Mouse (Mus musculus): ENCODE measurements at regions not wholly inside any gene's neighbourhood (a gene's known extent, or its start where the extent isn't known, plus 50 kb on each side); places are given as distances from the start of the nearest gene placed in this dataset. TPM values are rescaled to one million over a fixed set of nuclear protein-coding genes. Genes with fewer than 3 reads are reported as not detected.

MicroRNAs encoded in the stretch of these regions (microRNA counts, 519-probe panel; counts per million panel counts)
- not detected for microRNA mmu-miR-1187

Small RNAs in the stretch of these regions (microRNA-seq; reads per million reads assigned to microRNA genes)
- gene Mir1187, result not detected
